Mouse (Mus musculus) cerebellum, adult (tissue): Measurements from ENCODE around the gene Slc25a44.

Experiments used
- ATAC-seq: cut with Nextera tagmentation; 2 replicates; pipeline ENCODE4 v1.9.2; 2017; ENCODE audit warnings: mild to moderate bottlenecking, moderate library complexity, mixed read lengths; ENCODE audit not compliant: insufficient number of reproducible peaks, low FRiP score, low TSS enrichment

Slc25a44 gene

GRCm38 (mm10) chr3:88424605-88425329, at the start of gene Slc25a44:
TSS of gene Slc25a44 (minus strand) at chr3:88425139.
- peak; percentile 95 for ATAC-seq

GRCm38 (mm10) chr3:88473571-88473970, 48.6 kb upstream of the Slc25a44 start:
- ATAC-seq = no peak

DNA sequence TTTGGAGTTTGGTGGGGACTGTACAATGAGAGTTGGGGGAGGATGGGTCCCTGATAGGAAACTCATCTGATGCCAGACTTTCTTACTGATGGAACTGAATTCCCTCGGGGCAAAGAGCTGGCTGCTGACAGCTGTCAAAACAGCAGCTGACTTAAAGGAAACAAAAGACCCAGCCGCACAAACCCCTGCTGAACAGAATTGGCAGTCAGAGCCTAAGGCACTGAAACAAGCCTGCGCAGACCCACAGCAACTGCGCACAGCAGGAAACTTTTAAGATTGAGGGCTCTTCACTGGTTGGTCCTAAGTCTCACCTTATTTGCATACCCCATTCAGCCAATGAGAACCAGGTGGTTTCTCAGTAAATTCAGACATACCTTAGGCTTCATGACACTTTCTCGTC, 48.1 kb upstream of the Slc25a44 start:
- no peak for ATAC-seq

DNA sequence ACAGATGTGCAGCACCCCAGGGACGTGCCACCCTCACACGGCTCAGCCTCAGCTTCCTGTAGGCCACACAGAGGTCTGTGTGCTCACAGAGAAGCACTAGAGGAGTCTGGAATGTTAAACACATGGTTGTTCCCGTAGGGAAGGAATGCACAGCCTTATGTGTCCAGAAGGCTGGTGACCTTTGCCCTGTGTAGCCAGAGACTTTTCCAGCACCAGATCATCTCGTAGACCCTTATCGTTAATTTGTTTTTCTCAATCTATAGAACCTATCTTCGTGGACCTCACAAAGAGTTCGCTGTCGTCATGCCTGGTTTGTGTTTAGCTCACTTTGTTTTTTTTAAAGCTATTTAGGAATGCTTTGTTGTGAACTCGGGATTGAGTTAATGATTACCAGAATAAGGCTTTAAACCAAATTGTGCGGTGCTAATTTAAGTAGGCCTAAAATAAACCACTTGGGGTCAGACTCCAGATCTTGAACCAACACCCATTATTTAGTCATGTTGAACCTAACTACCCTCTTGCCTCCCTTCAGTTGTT, 46.1 kb upstream of the Slc25a44 start:
- no peak for ATAC-seq

DNA sequence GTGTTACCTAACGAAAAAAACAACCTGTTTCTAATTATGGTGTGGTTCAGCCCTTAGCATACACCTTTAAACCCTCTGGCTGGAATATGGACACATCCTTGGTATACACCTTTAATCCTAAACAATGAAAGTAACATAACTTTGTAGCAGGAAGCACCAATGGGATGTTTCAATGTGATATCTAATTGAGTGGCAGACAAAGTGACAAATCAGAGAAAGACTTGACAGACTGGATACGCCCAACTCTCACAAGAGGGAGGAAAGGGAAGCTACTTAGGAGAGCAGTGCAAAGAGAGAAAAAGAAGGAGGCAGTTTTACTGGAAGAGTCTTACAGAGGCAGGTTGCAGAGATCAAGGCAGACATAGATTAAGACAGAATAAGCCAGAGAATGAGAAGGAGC, 44.5 kb upstream of the Slc25a44 start:
- ATAC-seq = no peak

- ATAC-seq = peak; percentile 80; the same call in 1 of the 2 replicates
Observed at GRCm38 (mm10) chr3:88467116-88467824, 42.3 kb upstream of the Slc25a44 start.

GRCm38 (mm10) chr3:88465127-88465526, 40.2 kb upstream of the Slc25a44 start:
- no peak for ATAC-seq

DNA sequence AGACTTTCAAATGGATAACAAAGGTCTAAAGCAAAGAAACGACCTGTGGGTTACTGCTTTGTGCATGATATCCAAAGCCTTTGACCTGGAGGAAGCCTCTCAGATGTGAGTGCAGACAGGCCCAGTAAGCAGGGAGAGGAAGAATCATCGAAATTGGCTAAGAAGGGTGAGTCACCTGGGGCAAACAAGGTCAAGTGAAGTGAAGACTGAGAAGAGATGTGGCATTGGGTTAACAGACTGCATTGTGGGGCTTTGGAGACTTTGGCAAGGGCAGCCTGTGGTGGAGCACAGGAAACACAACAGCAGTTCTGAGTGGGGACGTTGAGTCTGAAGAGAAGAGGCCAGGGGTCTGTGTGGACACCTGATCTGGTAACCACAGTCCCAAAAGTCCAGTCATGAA, 39.5 kb upstream of the Slc25a44 start:
- no peak for ATAC-seq

DNA sequence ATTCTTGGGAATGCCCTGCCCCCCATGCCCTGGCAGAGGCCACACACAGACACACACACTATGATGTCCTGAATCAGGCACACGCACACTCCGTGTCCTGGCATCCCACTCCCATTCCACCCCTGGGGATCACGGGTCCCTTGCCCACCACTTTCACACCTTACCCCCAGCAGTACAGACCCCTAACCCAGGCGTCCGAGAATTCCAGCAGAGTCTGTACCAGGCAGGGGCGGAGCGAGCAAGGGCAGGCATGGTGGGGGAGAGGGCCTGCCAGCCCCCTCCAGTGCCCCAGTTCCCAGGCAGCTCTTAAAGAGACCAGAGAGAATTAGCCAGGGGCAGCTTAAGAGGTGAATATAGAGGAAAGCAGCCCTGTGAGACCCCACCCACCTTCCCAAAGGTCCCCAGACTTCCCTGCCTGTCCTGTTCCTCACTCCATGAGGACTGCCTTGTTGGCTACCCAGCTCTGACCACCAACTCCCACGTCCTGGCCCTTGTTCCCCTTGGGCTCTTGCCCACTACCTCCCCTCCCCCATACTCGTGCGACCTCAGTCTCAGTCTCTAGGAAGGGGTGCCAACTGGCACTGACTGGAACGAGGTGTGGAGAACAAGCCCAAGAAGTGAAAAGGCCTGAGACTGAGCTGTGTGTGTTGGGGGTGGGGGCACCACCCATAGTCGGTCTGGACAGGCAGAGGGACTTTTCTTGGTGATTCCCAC, 36.2 kb upstream of the Slc25a44 start, which contains the start of gene Sema4a:
Gene Sema4a (minus strand): TSS at position 200 of the 714 bp plus-strand sequence.
- ATAC-seq = no peak

DNA sequence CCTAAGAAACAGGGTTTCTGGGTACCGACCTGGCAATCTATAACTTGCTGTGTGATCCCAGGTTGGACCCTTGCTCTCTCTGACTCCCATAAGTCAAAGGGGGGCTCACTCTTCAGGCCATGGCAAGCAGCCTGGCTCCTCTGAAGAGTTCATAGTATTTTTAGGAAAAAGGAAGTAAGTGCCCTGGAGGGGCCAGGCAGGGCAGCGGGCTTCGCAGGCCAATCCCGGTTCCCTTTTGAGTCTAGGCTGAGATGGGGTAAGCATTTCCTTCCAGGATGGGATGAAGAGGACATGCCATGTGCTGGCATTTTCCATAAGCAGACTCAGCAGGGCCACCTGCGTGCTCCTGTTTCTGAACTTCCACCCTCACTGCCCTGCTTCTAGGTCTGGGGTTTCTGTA, 35.1 kb upstream of the Slc25a44 start:
- no peak for ATAC-seq

DNA sequence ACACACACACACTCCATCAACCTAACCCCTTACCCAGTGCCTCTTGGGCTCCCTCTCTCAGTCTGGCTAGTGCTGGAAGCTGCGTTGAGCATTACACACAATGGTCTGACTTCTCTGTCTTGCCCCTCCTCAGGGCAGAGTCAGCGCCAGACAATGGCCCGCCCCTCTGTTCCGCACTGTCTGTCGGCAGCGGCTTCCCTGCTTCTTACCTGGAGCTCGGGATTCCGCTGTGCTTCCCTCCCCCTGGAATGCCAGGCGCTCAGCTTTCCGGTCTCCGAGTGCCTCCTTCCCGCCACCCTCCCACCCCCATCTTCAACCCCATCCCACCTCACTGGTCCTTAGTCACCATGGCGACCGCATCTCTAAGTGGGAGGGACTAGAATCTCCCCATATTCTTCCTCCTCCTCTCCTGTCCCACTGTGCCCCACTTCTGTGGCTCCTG, 33.9 kb upstream of the Slc25a44 start:
- ATAC-seq = no peak

- no peak for ATAC-seq
Observed at GRCm38 (mm10) chr3:88456746-88457532, 32.0 kb upstream of the Slc25a44 start.

DNA sequence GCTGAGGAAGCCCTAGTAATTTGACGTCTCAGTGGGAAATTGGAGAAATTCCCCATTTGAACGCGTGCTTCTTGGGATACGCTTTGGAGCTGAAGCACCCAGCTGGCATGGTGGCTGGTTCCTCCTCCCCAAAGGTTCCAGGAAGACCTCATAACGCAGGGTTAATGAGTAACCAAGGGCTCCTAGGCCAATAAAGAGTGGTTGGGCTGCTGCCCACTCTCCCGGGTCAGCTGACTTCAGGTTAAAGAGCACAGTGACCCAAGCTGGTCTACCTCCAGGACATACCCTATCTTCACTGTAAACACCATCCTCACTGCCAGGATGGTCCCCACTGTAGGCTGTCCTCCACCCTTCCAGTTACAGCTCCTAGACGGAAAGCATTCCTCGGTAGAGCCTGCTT, 31.4 kb upstream of the Slc25a44 start:
- no peak for ATAC-seq

DNA sequence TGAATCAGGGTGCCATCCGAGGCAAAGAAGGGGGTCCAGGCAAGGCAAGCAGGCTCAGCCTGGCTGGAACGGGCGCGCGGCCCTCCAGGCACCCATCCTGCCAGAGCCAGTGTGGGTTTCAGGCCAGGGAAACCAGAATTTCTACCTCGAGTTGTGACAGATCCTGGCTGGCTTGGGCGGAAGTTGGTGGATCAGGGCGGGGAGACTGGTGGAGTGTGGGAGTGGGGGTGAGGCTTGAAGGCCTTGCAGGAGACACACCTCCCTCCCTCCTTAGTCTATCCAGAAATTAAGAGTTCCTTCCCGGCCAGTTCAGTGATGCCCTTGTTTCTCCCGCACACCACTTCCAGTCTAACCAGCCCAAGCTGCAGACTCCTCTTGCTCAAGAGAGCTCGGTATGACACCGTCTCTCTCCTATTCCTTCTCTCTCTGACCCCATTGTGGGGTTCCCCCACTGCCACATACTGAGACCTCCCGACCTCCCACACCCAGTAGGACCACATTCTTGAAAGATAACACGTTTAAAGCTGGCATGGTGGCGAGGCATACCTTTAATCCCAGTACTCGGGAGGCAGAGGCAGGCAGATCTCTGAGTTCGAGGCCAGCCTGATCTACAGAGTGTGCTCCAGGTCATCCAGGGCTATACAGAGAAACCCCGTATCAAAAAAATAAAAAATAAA, 30.8 kb upstream of the Slc25a44 start:
- ATAC-seq = no peak

GRCm38 (mm10) chr3:88454762-88455587, 30.0 kb upstream of the Slc25a44 start:
- no peak for ATAC-seq

GRCm38 (mm10) chr3:88453986-88454385, 29.0 kb upstream of the Slc25a44 start:
- ATAC-seq = no peak

DNA sequence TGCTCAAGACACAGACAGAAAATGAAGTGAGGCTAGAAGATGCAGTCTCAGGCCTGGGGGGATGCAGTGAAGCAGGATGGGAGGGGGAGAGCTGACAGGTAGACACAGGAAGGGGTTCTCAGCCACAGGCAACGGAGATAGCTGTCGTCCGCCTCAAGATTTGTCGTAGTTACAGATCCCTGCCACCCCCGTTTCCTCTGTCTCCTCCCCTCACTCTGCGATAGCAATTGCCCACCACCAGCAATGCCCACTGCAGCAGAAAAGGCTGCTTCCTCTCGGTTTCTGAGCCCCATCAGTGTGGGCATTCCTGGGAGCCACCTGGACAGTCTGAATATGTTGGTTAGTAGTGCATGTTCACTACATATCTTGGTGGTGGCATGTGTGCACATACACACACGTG, 28.4 kb upstream of the Slc25a44 start:
- no peak for ATAC-seq

DNA sequence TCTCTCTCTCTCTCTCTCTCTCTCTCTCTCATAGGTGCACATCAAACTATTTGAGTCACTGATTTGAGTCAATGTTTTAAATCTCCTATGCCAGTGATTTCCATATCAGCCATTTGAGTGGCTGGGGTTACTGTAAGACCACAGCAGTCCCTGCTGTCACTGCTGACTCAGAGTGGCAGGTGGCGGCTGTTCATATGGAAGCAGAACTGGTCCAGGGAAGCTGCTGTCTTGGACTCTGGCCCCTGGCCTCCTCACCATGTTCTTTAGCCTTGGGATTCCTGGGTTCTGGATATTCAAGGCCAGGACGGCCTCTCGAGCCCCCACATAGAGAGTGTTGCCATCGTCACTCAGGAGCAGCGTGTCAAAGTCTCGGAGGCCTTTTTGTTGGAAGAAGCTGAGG, 27.8 kb upstream of the Slc25a44 start:
- no peak for ATAC-seq

GRCm38 (mm10) chr3:88452246-88452645, 27.3 kb upstream of the Slc25a44 start:
- ATAC-seq = no peak
